Mouse (Mus musculus) cerebellum, adult 2 months (tissue): ENCODE measurements around the gene Med13l. TPM values are rescaled to one million over a fixed set of nuclear protein-coding genes. Genes with fewer than 3 reads are reported as not detected.

Experiments used
- DNase-seq, 2 experiments: peaks; one replicate each; pipeline ENCODE4 v3.0.0; 2021
- H3K27ac ChIP-seq: fragments of 200-500 bp; 2 replicates; pipeline ENCODE4 v1.5.1; 2012; ENCODE audit warnings: low read length, control low read depth, inconsistent platforms; ENCODE audit not compliant: insufficient read depth
- H3K27me3 ChIP-seq: fragments of 200-500 bp; 2 replicates; pipeline ENCODE4 v1.6.1; 2012; ENCODE audit warnings: inconsistent platforms, mild to moderate bottlenecking, low read length, moderate library complexity; ENCODE audit not compliant: control insufficient read depth, insufficient read depth
- H3K4me1 ChIP-seq: fragments of 200-500 bp; 2 replicates; pipeline ENCODE4 v1.6.1; 2011; ENCODE audit warnings: low read length; ENCODE audit not compliant: control insufficient read depth, insufficient read depth
- H3K4me3 ChIP-seq: fragments of 200-500 bp; replicated peaks from 2 replicates; pipeline ENCODE3; 2011; ENCODE audit warnings: mild to moderate bottlenecking, low read depth, low read length, control low read depth; ENCODE audit not compliant: insufficient read depth
- CTCF ChIP-seq: fragments of 200-500 bp; IDR thresholded peaks from 2 replicates; pipeline ENCODE4 v1.5.1; 2011; ENCODE audit warnings: low read depth, mild to moderate bottlenecking, control low read depth, low read length, moderate library complexity, borderline replicate concordance; ENCODE audit not compliant: insufficient read depth
- POLR2A ChIP-seq: fragments of 200-500 bp; IDR thresholded peaks from 2 replicates; pipeline ENCODE4 v1.6.1; 2011; ENCODE audit warnings: low read length, control low read depth, borderline replicate concordance; ENCODE audit not compliant: insufficient read depth
- WGBS: fragments of 180-500 bp; shearing (Covaris S2); methylation state at CpG from one replicate; pipeline ENCODE4 v1.1.7; 2018; 5-methylcytosine and 5-hydroxymethylcytosine counted together
- polyA plus RNA-seq: library from polyadenylated mRNA; depleted of rRNA; stranded (reverse); fragments of >200 nt; gene quantifications from 2 replicates; pipeline ENCODE4 v1.2.3, GENCODE M21; 2012

The Med13l gene
- polyA plus RNA-seq, 1 experiment: 22.7 TPM

GRCm38 (mm10) chr5:118602706-118603105 lies 42.2 kb downstream of the Med13l start:
- peak; percentile 62 to 85 for DNase-seq
- 14% methylated on average over 7 of the region's 7 CpGs for WGBS
- no peak overlapping the region for H3K27ac ChIP-seq
- H3K4me1 ChIP-seq: peaks cover 39% of the 10 kb centered on the region
- H3K27me3 ChIP-seq: no peaks in the 10 kb centered on the region
- no peak overlapping the region for H3K4me3 ChIP-seq
- TF ChIP-seq POLR2A (no peak), CTCF (no peak)

- peaks cover 45% of the 10 kb centered on the region for H3K4me1 ChIP-seq
- no peak overlapping the region for H3K4me3 ChIP-seq
- 62% methylated on average over 11 of the region's 11 CpGs for WGBS
- no peak for DNase-seq
- H3K27me3 ChIP-seq: no peaks in the 10 kb centered on the region
- peak overlapping the region; percentile 60 for H3K27ac ChIP-seq
- TF ChIP-seq POLR2A (no peak), CTCF (no peak)
These were observed 45.1 kb downstream of the Med13l start for GRCm38 (mm10) chr5:118605424-118606067.

DNA sequence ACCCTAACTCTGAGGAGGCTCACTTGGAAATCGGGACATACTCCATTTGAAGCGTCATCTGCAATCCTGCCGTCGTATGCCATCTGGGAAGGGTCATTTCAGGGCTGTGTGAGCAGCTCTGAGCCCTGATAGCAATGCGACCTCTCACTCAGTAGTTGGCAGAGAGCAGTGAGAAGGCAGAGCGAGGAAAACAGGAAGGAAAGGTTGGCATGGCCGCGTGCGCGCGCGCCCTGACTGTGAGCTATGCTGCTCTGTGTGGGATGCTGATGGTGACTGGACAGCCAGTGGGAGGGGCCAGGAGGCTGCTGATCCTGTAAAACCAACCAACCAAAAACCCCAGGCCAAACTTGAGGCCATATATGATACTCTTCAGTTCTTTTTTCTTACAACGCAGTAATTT lies 46.2 kb downstream of the Med13l start:
- Histone ChIP-seq H3K27ac (peak overlapping the region; percentile 60; the same call in 1 of the 2 replicates), H3K27me3 (no peaks in the 10 kb centered on the region), H3K4me1 (peaks cover 45% of the 10 kb centered on the region), H3K4me3 (no peak overlapping the region)
- peak; percentile 62 to 77 for DNase-seq
- WGBS: 16% methylated on average over 13 of the region's 13 CpGs
- TF ChIP-seq CTCF (no peak), POLR2A (no peak)

DNA sequence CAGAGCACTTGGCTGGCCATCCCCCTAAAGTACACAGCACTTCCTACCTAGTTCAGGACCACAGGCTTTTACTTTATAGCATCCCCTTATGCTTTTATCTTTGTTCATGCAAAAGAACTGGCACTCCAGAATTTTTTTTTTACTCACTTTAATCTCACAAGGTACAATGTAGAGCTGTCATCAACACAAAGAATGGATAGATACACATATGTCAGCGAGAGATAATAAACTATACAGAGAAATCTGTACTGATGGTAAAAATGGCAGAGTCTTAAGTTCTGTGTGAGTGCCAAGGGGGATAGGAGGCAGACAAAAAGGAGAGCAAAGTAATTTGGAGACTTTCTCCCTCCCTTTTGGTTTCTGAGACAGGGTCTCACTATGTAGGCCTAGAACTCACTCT lies 47.4 kb downstream of the Med13l start:
- WGBS: 98% methylated on average over 1 of the region's 1 CpGs
- Histone ChIP-seq H3K27me3 (no peaks in the 10 kb centered on the region), H3K4me3 (no peak overlapping the region), H3K27ac (no peak overlapping the region; the same call in 1 of the 2 replicates), H3K4me1 (peaks cover 38% of the 10 kb centered on the region)
- TF ChIP-seq CTCF (no peak), POLR2A (no peak)
- DNase-seq: no peak

GRCm38 (mm10) chr5:118610468-118610867 lies 50.0 kb downstream of the Med13l start:
- H3K4me1 ChIP-seq: peaks cover 47% of the 10 kb centered on the region
- no peak for DNase-seq
- no peak overlapping the region for H3K4me3 ChIP-seq
- TF ChIP-seq POLR2A (no peak), CTCF (no peak)
- 36% methylated on average over 5 of the region's 5 CpGs for WGBS
- no peaks in the 10 kb centered on the region for H3K27me3 ChIP-seq
- H3K27ac ChIP-seq: no peak overlapping the region

DNA sequence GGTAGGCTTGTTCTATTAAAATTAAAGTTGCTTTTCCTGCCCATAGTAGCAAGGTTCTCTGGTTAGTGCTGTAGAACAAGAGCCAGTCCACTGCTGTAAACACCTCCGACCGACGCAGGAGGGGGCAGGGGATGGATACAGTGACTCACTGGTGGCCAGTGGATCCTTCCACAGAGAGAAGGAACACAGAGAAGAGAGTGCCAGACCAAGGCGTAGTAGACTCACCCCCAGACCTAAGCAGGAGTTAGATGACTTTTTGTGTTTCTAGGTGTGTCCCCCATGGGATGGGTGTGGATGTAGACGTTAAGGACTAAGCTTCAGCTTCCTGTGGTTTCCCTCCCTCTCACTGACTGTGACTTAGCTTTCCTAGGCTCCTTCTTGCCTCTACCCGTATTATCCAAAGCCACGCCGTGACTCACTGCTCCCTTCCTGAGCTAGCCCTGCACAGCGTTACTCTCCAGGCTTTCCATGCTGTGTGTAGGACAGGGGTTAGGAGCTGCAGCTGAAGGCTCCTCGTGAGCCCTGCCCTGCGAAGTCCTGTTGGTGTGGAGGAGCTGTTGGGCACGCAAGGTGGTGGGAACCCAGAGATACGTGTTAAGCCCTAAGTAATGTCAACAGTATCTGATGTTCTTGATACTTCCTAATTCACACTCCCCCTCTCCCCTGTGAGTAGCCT lies 52.6 kb downstream of the Med13l start:
- Histone ChIP-seq H3K4me3 (no peak overlapping the region), H3K4me1 (peaks cover 32% of the 10 kb centered on the region), H3K27me3 (no peaks in the 10 kb centered on the region), H3K27ac (no peak overlapping the region)
- no peak for DNase-seq
- TF ChIP-seq POLR2A (no peak), CTCF (no peak)
- WGBS: 80% methylated on average over 13 of the region's 13 CpGs

GRCm38 (mm10) chr5:118613704-118614103 lies 53.2 kb downstream of the Med13l start:
- DNase-seq: peak; percentile 52 to 65
- Histone ChIP-seq H3K27ac (no peak overlapping the region), H3K4me1 (peaks cover 33% of the 10 kb centered on the region), H3K4me3 (no peak overlapping the region), H3K27me3 (no peaks in the 10 kb centered on the region)
- TF ChIP-seq POLR2A: no peak
- no peak for TF ChIP-seq CTCF
- 34% methylated on average over 2 of the region's 2 CpGs for WGBS

DNA sequence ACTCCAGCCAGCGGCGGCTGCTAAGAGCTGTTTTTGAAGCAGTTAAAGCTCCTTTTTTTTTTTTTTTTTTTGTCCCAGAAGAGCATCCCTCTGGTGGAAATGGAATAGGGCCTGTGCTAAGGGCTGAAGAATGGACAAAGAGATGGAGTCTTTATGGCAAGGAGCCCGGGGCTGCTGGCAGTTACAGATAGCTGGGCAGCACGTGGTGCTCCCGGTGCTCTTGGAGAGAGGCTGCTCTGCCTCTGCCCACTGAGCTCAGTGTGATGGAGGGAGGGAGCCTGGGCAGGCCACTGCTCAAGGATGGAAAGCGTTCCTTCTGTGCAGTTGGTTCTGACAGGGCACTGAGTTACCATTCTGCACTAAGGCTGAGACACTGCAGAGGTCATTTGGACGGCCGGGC lies 53.6 kb downstream of the Med13l start:
- TF ChIP-seq POLR2A (no peak), CTCF (no peak)
- Histone ChIP-seq H3K4me3 (no peak overlapping the region), H3K4me1 (peaks cover 35% of the 10 kb centered on the region), H3K27me3 (no peaks in the 10 kb centered on the region), H3K27ac (peak overlapping the region; percentile 34; the same call in 1 of the 2 replicates)
- peak; percentile 66 to 74 for DNase-seq
- 23% methylated on average over 8 of the region's 8 CpGs for WGBS
